Mouse (Mus musculus): ENCODE measurements around the gene Lztr1. TPM values are rescaled to one million over a fixed set of nuclear protein-coding genes. Genes with fewer than 3 reads are reported as not detected.
A peak's percentile ranks its signal among the peaks of the same experiment; 100 is the strongest.

The Lztr1 gene
- 16.8 and 18.7 TPM in 2 replicates for polyA plus RNA-seq (2015; fragmentation: Nextera tagmentation; extraction: Ambion mirVana)

- H3K4me2 ChIP-seq (ENCODE audit: low read depth, low read length), result peak within 1 kb of the TSS; percentile 94
- TF ChIP-seq CTCF (IDR thresholded peaks at IDR 0.05; ENCODE audit: low read depth) (0 out of 2 replicates have a peak, but pooled peaks have one; percentile 1), EP300 (IDR thresholded peaks at IDR 0.05; ENCODE audit: low read depth) (no peak)
- DNase-seq (peak; percentile 92), ATAC-seq (peak; percentile 96)
- H3K4me3 ChIP-seq (ENCODE audit: low read depth, low read length), result peak within 1 kb of the TSS; percentile 84
- under 1% methylated on average over 50 of the region's 50 CpGs for WGBS (ENCODE audit: insufficient replicate concordance)
- H3K9me3 ChIP-seq (ENCODE audit: low read length), result no peaks in the 10 kb centered on the region
- H3K9ac ChIP-seq (replicated peaks), result peak within 1 kb of the TSS; percentile 67
- H3K27me3 ChIP-seq (ENCODE audit: insufficient read depth, low read length), result no peaks in the 10 kb centered on the region
- H3K27ac ChIP-seq (ENCODE audit: low read depth), result peak within 1 kb of the TSS; percentile 82
- H3K4me1 ChIP-seq (ENCODE audit: insufficient read depth), result peaks cover 28% of the 10 kb centered on the region
- H3K36me3 ChIP-seq (replicated peaks; ENCODE audit: insufficient read depth, low read length), result peaks cover 20% of the 10 kb centered on the region
These were observed at the start of gene Lztr1 for GRCm38 (mm10) chr16:17508546-17509239. Gene Lztr1, plus strand, starts transcription at chr16:17508688.

- DNase-seq (peak; percentile 55), ATAC-seq (peak; percentile 47; the same call in 1 of the 2 replicates)
- no peak overlapping the region for H3K4me3 ChIP-seq (ENCODE audit: low read depth, low read length)
- H3K36me3 ChIP-seq (replicated peaks; ENCODE audit: insufficient read depth, low read length), result peaks cover 6% of the 10 kb centered on the region
- no peak overlapping the region for H3K27ac ChIP-seq (ENCODE audit: low read depth)
- no peak overlapping the region for H3K9ac ChIP-seq (replicated peaks)
- H3K4me2 ChIP-seq (ENCODE audit: low read depth, low read length), result no peak overlapping the region
- WGBS (ENCODE audit: insufficient replicate concordance), result 70% methylated on average over 4 of the region's 4 CpGs
- TF ChIP-seq CTCF (IDR thresholded peaks at IDR 0.05; ENCODE audit: low read depth) (peak; percentile 76), EP300 (IDR thresholded peaks at IDR 0.05; ENCODE audit: low read depth) (no peak)
- H3K4me1 ChIP-seq (ENCODE audit: insufficient read depth), result peaks cover 38% of the 10 kb centered on the region
- no peaks in the 10 kb centered on the region for H3K9me3 ChIP-seq (ENCODE audit: low read length)
- H3K27me3 ChIP-seq (ENCODE audit: insufficient read depth, low read length), result no peaks in the 10 kb centered on the region
These were observed 48.2 kb upstream of the Lztr1 start for GRCm38 (mm10) chr16:17460254-17460653.

GRCm38 (mm10) chr16:17461596-17461995 lies 46.9 kb upstream of the Lztr1 start:
- H3K27ac ChIP-seq (ENCODE audit: low read depth), result peak overlapping the region; percentile 29
- H3K36me3 ChIP-seq (replicated peaks; ENCODE audit: insufficient read depth, low read length), result peaks cover 3% of the 10 kb centered on the region; the same call in 1 of the 2 replicates
- no peak for ATAC-seq
- H3K4me3 ChIP-seq (ENCODE audit: low read depth, low read length), result no peak overlapping the region
- H3K9me3 ChIP-seq (ENCODE audit: low read length), result no peaks in the 10 kb centered on the region
- H3K4me2 ChIP-seq (ENCODE audit: low read depth, low read length), result 0 out of 2 replicates have a peak overlapping the region, but pooled peaks have one; percentile 26
- no peak for DNase-seq
- no peak overlapping the region for H3K9ac ChIP-seq (replicated peaks)
- H3K27me3 ChIP-seq (ENCODE audit: insufficient read depth, low read length), result no peaks in the 10 kb centered on the region
- 47% methylated on average over 1 of the region's 1 CpGs for WGBS (ENCODE audit: insufficient replicate concordance)
- H3K4me1 ChIP-seq (ENCODE audit: insufficient read depth), result peaks cover 33% of the 10 kb centered on the region
- TF ChIP-seq EP300 (IDR thresholded peaks at IDR 0.05; ENCODE audit: low read depth), result no peak
- no peak for TF ChIP-seq CTCF (IDR thresholded peaks at IDR 0.05; ENCODE audit: low read depth)

DNA sequence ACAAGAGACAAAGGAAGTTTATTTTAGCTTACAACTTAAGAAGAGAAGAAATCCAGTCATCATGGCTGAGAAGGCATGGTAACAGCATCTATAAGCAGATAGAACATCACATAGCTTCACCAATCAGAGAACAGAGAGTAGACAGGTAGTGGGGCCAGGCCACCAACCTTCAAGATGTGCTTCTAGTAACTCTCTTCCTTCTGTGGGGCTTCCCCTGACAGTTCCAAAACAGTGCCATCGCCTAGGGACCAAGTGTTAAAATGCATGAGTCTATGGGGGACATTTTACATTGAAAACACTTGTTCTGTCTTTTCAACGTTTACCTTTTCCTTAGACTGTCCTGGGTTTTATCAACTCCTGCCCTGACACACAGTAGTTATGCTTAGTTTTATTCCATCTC lies 45.3 kb upstream of the Lztr1 start:
- H3K4me3 ChIP-seq (ENCODE audit: low read depth, low read length), result no peak overlapping the region
- no peak for TF ChIP-seq CTCF (IDR thresholded peaks at IDR 0.05; ENCODE audit: low read depth)
- no peak for TF ChIP-seq EP300 (IDR thresholded peaks at IDR 0.05; ENCODE audit: low read depth)
- no peaks in the 10 kb centered on the region; the same call in 1 of the 2 replicates for H3K36me3 ChIP-seq (replicated peaks; ENCODE audit: insufficient read depth, low read length)
- WGBS (ENCODE audit: insufficient replicate concordance), result 79% methylated on average over 2 of the region's 2 CpGs
- DNase-seq, result no peak
- no peaks in the 10 kb centered on the region for H3K27me3 ChIP-seq (ENCODE audit: insufficient read depth, low read length)
- peaks cover 34% of the 10 kb centered on the region for H3K4me1 ChIP-seq (ENCODE audit: insufficient read depth)
- no peak overlapping the region for H3K9ac ChIP-seq (replicated peaks)
- no peak overlapping the region for H3K4me2 ChIP-seq (ENCODE audit: low read depth, low read length)
- H3K27ac ChIP-seq (ENCODE audit: low read depth), result peak overlapping the region; percentile 39; the same call in 1 of the 2 replicates
- no peaks in the 10 kb centered on the region for H3K9me3 ChIP-seq (ENCODE audit: low read length)
- no peak for ATAC-seq

- H3K4me1 ChIP-seq (ENCODE audit: insufficient read depth), result peaks cover 18% of the 10 kb centered on the region
- no peaks in the 10 kb centered on the region for H3K27me3 ChIP-seq (ENCODE audit: insufficient read depth, low read length)
- no peak overlapping the region for H3K4me3 ChIP-seq (ENCODE audit: low read depth, low read length)
- TF ChIP-seq CTCF (IDR thresholded peaks at IDR 0.05; ENCODE audit: low read depth) (no peak), EP300 (IDR thresholded peaks at IDR 0.05; ENCODE audit: low read depth) (no peak)
- H3K27ac ChIP-seq (ENCODE audit: low read depth), result no peak overlapping the region
- no peaks in the 10 kb centered on the region for H3K9me3 ChIP-seq (ENCODE audit: low read length)
- ATAC-seq (no peak), DNase-seq (no peak)
- peaks cover 19% of the 10 kb centered on the region for H3K36me3 ChIP-seq (replicated peaks; ENCODE audit: insufficient read depth, low read length)
- no peak overlapping the region for H3K4me2 ChIP-seq (ENCODE audit: low read depth, low read length)
- H3K9ac ChIP-seq (replicated peaks), result no peak overlapping the region
- WGBS (ENCODE audit: insufficient replicate concordance), result 68% methylated on average over 4 of the region's 4 CpGs
These were observed 41.4 kb upstream of the Lztr1 start for GRCm38 (mm10) chr16:17466875-17467663.

GRCm38 (mm10) chr16:17472498-17472897 lies 36.0 kb upstream of the Lztr1 start:
- peaks cover 37% of the 10 kb centered on the region for H3K36me3 ChIP-seq (replicated peaks; ENCODE audit: insufficient read depth, low read length)
- whole genome bisulfite sequencing (ENCODE audit: insufficient replicate concordance), result 79% methylated on average over 6 of the region's 6 CpGs
- no peak overlapping the region for H3K4me2 ChIP-seq (ENCODE audit: low read depth, low read length)
- DNase-seq (no peak), ATAC-seq (no peak)
- H3K9me3 ChIP-seq (ENCODE audit: low read length), result no peaks in the 10 kb centered on the region
- no peaks in the 10 kb centered on the region for H3K27me3 ChIP-seq (ENCODE audit: insufficient read depth, low read length)
- no peak overlapping the region for H3K4me3 ChIP-seq (ENCODE audit: low read depth, low read length)
- H3K9ac ChIP-seq (replicated peaks), result no peak overlapping the region
- peaks cover 1% of the 10 kb centered on the region; the same call in 1 of the 2 replicates for H3K4me1 ChIP-seq (ENCODE audit: insufficient read depth)
- no peak overlapping the region for H3K27ac ChIP-seq (ENCODE audit: low read depth)
- no peak for TF ChIP-seq CTCF (IDR thresholded peaks at IDR 0.05; ENCODE audit: low read depth)
